Mouse (Mus musculus) liver, adult 2 months (tissue): ENCODE data around the gene Map2k1.

Source experiments
- CTCF ChIP-seq: fragments of 200-500 bp; IDR thresholded peaks from 2 replicates; pipeline ENCODE4 v1.5.1; 2011; ENCODE audit warnings: low read depth, low read length, control low read depth
- POLR2A ChIP-seq: fragments of 200-500 bp; IDR thresholded peaks from 2 replicates; pipeline ENCODE4 v1.6.1; 2011; ENCODE audit warnings: low read length, control low read depth; ENCODE audit not compliant: insufficient read depth; ENCODE audit errors: extremely low read depth

GRCm38 (mm10) chr9:64268196-64268595 lies 14.8 kb upstream of the Map2k1 start:
- TF ChIP-seq POLR2A (no peak), CTCF (no peak)
